Mouse (Mus musculus) adrenal gland, postnatal 36 days (tissue): ENCODE data around the gene Rpf1. TPM values are rescaled to one million over a fixed set of nuclear protein-coding genes. Genes with fewer than 3 reads are reported as not detected.

Source experiments
- DNase-seq, 2 experiments: peaks; one replicate each; pipeline ENCODE4 v3.0.0; 2021; ENCODE audit warnings: mixed read lengths in 1 of 2
- total RNA-seq, 2 experiments: library from RNA; stranded (reverse); gene quantifications; 2 replicates each; pipeline ENCODE4 v1.2.3; 2021

Gene Rpf1
- total RNA-seq, 2 experiments from 2014 or later, result 25.8 to 29.6 TPM

DNA sequence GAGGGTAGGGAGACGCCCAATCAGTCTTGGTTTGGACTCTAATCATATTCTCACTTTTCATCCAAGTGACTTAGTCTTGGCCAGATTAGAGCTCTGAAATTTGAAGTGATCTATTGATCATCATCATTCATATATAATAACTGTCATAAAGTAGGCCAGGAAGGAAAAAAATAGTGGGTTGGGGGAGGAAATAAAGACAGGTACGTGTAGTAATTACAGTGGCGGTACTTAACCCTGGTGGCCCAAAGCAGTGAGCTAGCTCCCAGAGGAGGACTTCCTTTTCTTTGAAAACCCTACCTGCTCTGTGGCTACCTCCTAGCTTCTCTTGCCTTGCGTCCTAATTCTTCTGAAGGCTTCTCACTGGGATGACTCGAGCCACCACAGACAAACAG lies 20.4 kb downstream of the Rpf1 start:
- DNase-seq, result no peak

DNA sequence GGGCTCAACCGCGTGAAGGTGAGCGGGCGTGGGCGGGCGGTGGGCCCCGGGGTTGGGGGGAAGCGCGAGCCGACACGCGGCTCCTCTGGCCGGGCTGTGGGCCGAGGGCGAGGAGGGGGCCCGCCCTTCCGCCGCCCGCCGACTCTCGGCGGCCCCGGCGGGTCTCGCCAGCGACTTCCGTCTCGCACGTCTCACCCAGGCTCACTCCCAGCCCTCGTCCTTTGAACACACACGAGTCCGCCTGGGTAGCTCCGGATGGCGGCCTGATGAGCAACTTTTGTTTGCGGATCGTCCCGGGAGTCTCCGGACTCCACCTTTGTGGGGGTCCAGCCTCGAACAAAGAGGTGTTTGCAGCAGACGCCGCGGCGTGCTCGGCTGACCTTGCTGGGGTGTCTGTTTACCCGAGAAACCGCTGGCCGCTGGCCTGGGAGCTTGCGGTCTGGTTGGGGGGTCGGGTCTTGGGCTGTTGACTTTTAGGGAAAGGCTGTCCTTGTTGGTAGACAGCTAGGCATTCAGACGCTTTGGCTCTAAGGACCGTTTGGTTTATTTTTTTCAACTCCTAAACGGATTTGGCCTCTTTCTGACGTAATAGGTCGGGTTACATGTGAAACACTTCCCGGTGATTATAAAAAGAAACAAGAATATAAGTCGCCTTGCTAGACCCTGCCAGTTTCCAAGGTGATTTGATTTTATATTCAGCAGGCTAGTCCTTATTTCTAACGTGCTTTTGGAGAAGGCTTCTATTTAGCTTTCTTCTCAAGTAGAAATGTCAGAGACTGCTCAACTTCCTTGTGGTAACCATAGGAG lies 21.0 kb downstream of the Rpf1 start:
- peak; percentile 57 to 66 for DNase-seq

DNA sequence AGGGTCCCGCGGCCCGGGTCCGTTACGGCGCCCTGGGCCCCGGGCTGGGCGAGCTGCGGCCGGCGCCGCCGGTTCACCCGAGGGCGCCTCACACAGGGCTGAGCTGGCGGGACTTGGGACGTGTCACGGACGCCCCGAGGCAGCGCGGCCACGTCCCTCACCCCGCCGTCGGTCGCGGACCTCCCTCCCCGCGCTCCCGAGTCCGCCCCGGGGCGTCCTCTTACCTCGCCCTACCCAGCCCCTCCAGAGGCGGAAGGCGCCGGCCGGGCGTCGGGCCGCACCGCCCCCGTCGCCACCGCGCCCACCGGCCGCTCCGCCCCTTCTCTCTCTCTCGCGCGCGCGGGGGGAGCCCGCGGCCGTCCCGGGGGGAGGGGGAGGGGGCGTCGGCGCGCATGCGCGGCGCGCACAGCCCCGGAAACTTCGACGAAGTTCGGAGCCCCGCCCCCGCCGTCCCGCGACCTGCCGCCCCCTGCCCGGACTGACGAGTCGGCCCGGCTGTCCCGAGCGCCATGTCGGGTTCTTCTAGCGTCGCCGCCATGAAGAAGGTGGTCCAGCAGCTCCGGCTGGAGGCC lies 21.7 kb downstream of the Rpf1 start, which contains the start of the genes Spata1 and Gng5:
Gene Spata1 (minus strand): TSS at position 323 of the 572 bp plus-strand sequence.
Gene Gng5 (plus strand): TSS at position 377 of the 572 bp plus-strand sequence.
- peak; percentile 91 to 96 for DNase-seq

DNA sequence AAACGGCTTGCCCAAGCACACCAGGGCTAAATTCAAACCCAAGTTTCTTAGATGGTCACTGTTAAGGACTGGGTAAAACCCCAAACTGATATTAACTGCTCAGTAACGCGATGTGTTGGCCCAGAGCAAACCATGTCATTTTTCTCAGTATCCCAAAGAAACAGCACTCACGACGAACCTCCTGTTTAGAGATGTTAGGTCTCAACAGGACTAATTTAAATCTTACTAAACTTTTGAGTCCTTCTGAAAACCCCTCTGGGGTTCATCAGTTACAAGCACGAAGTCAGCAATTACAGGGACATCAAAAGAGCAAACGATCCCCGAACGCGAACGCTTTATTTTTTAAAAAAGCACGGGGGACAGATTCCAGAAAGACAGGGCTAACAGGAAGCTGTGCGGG lies 22.2 kb downstream of the Rpf1 start:
- no peak for DNase-seq

DNA sequence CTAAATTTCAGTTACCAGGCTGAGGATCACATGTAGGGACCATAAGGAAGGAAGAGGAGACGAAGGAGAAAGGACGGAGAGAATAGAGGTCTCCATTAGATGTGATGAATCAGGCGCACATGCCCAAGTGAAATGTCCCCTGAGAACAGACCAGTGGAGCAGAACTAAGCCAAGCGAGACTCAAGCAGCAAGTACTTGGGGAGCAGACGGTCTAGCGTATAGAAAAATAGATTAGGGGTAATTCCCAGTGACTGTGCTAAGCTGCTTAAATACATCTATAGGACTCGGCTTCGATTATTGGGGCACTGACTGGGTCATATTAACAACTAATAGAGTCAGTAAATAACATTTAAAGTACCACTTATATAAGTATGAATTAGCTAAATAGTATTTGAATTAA lies 26.3 kb downstream of the Rpf1 start:
- no peak for DNase-seq

DNA sequence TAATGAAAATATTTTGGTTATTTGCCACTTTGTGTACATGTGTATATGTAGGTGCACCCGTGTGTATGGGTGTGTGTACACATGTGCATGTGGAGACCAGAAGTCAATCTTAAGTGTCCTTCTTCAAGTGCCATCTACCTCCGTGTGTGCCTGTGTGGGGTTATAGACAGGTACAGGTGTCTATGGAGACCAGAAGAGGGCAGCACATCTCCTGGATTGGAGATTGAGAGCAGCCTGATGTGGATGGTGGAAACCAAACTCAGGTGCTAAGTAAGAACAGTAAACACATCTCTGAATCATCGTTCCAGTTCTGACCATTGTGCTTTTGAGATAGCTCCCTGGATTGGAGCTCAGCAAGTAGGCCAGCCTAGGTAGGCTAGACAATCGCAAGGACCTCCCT lies 34.8 kb downstream of the Rpf1 start:
- no peak for DNase-seq

DNA sequence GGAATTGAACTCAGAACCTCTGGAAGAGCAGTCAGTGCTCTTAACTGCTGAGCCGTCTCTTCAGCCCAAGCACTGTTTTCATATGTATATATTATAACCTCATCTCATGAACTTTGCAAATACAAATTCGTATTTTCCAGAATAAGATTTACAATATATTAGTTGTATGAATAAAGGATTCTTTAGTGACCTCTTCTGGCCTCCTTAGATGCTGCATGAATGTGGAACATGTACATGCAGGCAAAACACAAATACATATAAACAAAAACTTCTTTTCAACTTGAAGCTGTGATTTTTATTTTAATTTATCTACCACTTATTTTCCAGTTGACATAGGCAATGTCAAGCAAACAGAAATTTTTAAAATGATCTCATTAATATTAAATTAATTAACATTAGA lies 39.2 kb downstream of the Rpf1 start:
- DNase-seq, result no peak

DNA sequence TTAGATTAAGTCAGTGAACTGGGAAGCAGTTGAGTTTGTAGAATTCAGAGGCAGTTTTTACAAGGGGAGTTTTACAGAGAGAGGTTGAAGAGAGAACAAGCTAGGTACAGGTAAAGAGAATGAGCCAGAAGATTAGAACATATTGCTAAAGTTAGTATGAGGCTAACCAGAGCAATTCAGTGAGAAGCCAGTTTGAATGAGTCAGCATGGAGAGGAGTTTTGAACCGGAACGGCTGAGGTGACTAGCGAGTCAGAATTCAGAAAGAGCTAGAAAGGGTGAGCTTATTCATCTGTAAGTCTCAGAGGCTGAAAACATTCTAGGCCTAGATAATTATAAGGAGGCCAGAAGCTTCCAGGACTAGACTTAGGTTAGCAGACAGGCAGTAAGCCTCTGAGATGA lies 46.8 kb downstream of the Rpf1 start:
- DNase-seq, result no peak

DNA sequence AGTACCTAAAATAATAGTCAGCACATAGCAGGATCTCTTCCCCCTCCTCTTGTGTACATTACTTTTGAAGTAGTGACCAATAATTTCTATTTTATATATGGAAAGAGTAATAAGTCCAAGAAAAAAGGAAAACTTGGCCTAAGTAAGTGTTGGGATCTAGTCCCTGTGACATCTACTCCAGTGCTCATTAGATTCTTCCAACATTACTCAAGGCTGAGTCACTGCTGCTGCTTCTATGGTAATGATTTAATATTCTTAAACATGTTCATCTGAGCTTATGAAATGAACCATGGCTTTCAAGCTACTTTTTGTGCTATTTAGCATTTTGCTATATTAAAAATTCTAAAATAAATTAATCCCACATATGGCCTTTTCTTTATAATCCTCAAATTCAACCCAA lies 47.5 kb downstream of the Rpf1 start:
- peak in 1 of 2 experiments; percentile 8 for DNase-seq

DNA sequence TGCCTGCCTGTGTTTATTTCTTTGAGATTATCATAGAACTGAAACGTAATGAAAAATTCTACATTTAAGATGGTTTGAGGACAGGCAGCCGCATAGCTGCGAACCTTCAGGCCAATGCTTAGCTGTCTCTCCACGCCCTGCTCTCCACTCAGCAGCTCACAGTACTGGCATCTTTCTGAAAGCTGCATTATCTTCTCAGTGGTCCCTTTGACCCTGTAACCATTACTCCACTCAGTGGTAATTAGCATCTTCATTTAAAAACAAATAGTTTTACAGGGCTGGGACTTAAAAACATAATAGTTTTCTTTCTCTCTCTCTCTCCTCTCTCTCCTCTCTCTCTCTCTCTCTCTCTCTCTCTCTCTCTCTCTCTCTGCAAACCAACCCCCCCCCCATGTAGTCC lies 48.6 kb downstream of the Rpf1 start:
- DNase-seq, result no peak

DNA sequence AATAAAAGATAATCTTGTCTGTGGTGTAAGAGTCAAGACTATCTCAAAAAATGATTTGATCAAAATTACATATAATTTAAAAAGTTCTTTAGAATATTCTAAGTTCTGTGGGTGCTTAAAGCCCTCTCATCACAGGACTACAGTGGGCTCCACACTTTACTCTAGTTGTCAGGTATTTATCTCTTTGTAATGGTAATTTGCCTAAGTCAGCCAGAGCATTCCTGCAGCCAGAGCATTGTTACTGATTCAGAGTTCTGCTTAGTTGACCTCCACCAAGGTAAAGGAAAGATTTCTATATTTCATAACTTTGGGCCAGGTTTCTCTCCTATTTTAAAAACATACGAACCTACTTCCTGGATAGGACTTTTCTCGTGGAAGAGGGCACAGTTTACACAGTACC lies 52.0 kb downstream of the Rpf1 start:
- no peak for DNase-seq

DNA sequence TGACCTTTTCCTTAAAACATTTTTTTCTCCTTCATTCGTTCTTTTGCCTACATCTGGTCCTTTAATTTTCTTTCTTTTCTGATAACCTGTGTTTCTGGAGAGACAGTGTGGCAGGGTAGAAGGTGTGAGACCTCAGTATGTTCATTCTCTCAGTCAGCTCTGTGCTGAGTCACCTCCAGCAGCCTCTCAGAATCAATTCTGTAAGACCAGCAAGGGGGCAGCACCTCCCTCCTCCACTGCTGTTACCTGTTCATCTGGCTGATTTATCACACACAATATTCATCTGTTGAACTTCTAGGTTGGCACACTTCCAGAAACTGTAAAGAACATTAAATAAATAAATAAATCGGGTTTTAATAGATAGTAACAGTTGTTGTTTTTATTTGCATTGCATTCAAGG lies 58.3 kb downstream of the Rpf1 start:
- peak in 1 of 2 experiments; percentile 9 for DNase-seq

Other genes starting within 250 kb of the Rpf1 start
- gene Ssx2ip, start 116.8 kb downstream of the Rpf1 start, total RNA-seq, result 1 to 10 TPM; 8.4 to 9.6 TPM
- 10 to 100 TPM in 1 of 2 experiments, 1 to 10 TPM in 1; 8.1 to 12.3 TPM for gene Ctbs, start 71.6 kb downstream of the Rpf1 start, total RNA-seq
- gene Spata1, start 21.7 kb downstream of the Rpf1 start, total RNA-seq, result 1 to 10 TPM; 3.9 to 4.6 TPM
- 100 to 1,000 TPM; 250 to 253 TPM for gene Gng5, start 21.6 kb downstream of the Rpf1 start, total RNA-seq
- under 1 TPM in 1 of 2 experiments, not detected in 1; 0.43 TPM for gene Uox, start 49.0 kb upstream of the Rpf1 start, total RNA-seq
- not detected for gene Dnase2b, start 94.2 kb upstream of the Rpf1 start, total RNA-seq
- gene 4930503B20Rik, start 129.9 kb upstream of the Rpf1 start, total RNA-seq, result not detected
- gene Samd13, start 164.2 kb upstream of the Rpf1 start, total RNA-seq, result under 1 TPM in 1 of 2 experiments, not detected in 1; 0.26 TPM